Mouse (Mus musculus): Measurements from ENCODE around the gene Tcf21. TPM values are rescaled to one million over a fixed set of nuclear protein-coding genes. Genes with fewer than 3 reads are reported as not detected.
A peak's percentile ranks its signal among the peaks of the same experiment; 100 is the strongest.

Tcf21 gene
- polyA plus RNA-seq, 1 experiment from 2014 or later = 95.3 TPM

DNA sequence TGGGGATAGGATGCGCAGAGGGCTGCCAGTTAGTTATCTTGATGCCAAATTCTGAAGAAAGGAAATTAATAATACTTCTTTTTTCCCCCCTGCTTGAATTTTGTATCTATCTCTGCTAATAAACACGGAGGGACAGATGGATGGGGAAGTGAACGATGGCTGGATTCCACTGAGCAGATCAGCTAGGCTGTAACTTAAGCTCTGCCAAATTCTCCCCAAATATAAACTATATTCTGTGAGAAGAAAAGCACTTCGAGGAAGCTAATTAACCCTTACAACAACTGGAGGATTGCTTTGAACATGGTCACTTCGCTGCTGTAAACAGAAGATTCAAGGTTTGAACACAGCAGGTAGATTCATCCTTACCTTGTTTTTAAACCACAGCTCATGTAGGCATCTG, 2.5 kb upstream of the Tcf21 start:
- no peaks in the 10 kb centered on the region for H3K36me3 ChIP-seq (ENCODE audit: control insufficient read depth, insufficient read depth, low read length)
- ATAC-seq (ENCODE audit: low FRiP score, low TSS enrichment) (no peak), DNase-seq (ENCODE audit: low spot score) (no peak)
- TF ChIP-seq CTCF (IDR thresholded peaks at IDR 0.05; ENCODE audit: low read depth) (no peak), EP300 (optimal IDR thresholded peaks at IDR 0.05) (no peak)
- WGBS = 14% methylated on average over 5 of the region's 5 CpGs
- peak overlapping the region; percentile 71 for H3K27ac ChIP-seq (replicated peaks)
- H3K27me3 ChIP-seq (ENCODE audit: control insufficient read depth, insufficient read depth, low read length) = 0 out of 2 replicates have a peak, but pooled peaks cover 4% of the 10 kb centered on the region
- peak overlapping the region; percentile 40 for H3K4me2 ChIP-seq (replicated peaks; ENCODE audit: low read depth)
- H3K9ac ChIP-seq (ENCODE audit: low read length) = no peak overlapping the region
- peak overlapping the region; percentile 4; the same call in 1 of the 2 replicates for H3K4me3 ChIP-seq (ENCODE audit: low read depth, low read length)
- H3K9me3 ChIP-seq (ENCODE audit: control insufficient read depth, low read length) = no peaks in the 10 kb centered on the region
- no peaks in the 10 kb centered on the region for H3K4me1 ChIP-seq (replicated peaks; ENCODE audit: control insufficient read depth, insufficient read depth)

DNA sequence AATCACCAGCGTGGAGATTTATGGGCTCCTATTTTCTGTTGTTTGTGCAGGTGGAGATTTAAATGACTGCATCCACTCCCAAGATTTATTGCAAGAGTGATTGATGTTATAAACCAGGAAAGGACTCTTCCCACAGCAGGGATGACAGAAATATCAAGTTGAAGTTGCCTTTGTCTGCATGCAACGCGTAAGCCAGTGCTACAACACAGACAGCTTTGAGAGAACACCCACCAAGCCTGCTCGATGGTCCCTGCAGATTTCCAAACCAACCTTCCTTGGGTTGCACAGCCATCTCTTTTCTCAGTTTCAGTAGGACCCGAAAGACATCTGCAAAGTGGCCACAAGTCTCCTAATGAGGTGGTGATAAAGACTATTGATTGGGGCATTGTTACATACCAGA, 1.7 kb upstream of the Tcf21 start:
- 23% methylated on average over 5 of the region's 5 CpGs for WGBS
- ATAC-seq (ENCODE audit: low FRiP score, low TSS enrichment) (no peak), DNase-seq (ENCODE audit: low spot score) (no peak)
- Histone ChIP-seq H3K27me3 (ENCODE audit: control insufficient read depth, insufficient read depth, low read length) (0 out of 2 replicates have a peak, but pooled peaks cover 4% of the 10 kb centered on the region), H3K27ac (replicated peaks) (peak overlapping the region; percentile 56), H3K36me3 (ENCODE audit: control insufficient read depth, insufficient read depth, low read length) (no peaks in the 10 kb centered on the region), H3K9ac (ENCODE audit: low read length) (no peak overlapping the region), H3K9me3 (ENCODE audit: control insufficient read depth, low read length) (no peaks in the 10 kb centered on the region), H3K4me2 (replicated peaks; ENCODE audit: low read depth) (peak overlapping the region; percentile 40), H3K4me1 (replicated peaks; ENCODE audit: control insufficient read depth, insufficient read depth) (no peaks in the 10 kb centered on the region), H3K4me3 (ENCODE audit: low read depth, low read length) (no peak overlapping the region)
- no peak for TF ChIP-seq CTCF (IDR thresholded peaks at IDR 0.05; ENCODE audit: low read depth)
- TF ChIP-seq EP300 (optimal IDR thresholded peaks at IDR 0.05) = no peak

DNA sequence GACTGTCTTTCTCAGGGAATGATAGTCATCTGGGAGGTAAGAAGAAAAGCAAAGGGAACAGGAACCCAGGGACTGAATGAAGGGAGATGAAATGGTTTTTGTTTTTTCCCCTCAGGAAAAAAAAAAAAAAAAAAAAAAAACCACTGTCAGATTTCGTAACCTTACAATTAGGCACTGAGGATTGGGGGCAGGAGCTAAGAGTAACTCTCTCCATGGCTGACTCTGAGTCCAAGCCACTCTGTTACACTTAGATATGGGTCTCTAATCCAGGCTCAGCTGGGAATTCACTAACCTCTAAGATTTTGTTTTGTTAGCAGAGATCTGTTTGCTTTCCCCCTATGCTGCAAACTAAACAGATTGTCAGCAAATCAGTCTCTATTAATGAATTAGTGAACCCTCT, 1.3 kb upstream of the Tcf21 start:
- no peaks in the 10 kb centered on the region for H3K9me3 ChIP-seq (ENCODE audit: control insufficient read depth, low read length)
- 0 out of 2 replicates have a peak, but pooled peaks cover 4% of the 10 kb centered on the region for H3K27me3 ChIP-seq (ENCODE audit: control insufficient read depth, insufficient read depth, low read length)
- 20% methylated on average over 1 of the region's 1 CpGs for WGBS
- TF ChIP-seq EP300 (optimal IDR thresholded peaks at IDR 0.05) (no peak), CTCF (IDR thresholded peaks at IDR 0.05; ENCODE audit: low read depth) (no peak)
- H3K4me3 ChIP-seq (ENCODE audit: low read depth, low read length) = no peak overlapping the region
- peak overlapping the region; percentile 31; the same call in 1 of the 2 replicates for H3K9ac ChIP-seq (ENCODE audit: low read length)
- H3K27ac ChIP-seq (replicated peaks) = peak overlapping the region; percentile 94
- peak overlapping the region; percentile 38 for H3K4me2 ChIP-seq (replicated peaks; ENCODE audit: low read depth)
- DNase-seq (ENCODE audit: low spot score) (no peak), ATAC-seq (ENCODE audit: low FRiP score, low TSS enrichment) (no peak)
- no peaks in the 10 kb centered on the region for H3K4me1 ChIP-seq (replicated peaks; ENCODE audit: control insufficient read depth, insufficient read depth)
- no peaks in the 10 kb centered on the region for H3K36me3 ChIP-seq (ENCODE audit: control insufficient read depth, insufficient read depth, low read length)

DNA sequence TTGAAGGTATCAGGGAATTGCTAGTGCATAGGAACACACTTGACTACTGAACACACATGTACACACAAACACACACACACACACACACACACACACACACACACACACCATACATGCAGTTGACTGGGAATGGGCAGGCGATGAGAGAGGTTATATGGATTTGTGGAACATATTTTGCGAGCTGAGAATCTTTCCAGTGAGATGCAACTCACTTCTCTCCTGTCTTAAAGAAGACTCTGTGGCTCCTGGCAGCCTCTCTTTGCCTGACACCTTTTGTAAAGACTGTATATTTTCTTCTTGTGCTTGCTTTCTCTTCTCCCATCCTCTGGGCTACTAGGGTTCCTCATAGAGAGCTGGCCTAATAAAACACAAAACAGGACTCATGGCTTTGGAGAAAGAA, 867 bp upstream of the Tcf21 start:
- TF ChIP-seq EP300 (optimal IDR thresholded peaks at IDR 0.05) (no peak), CTCF (IDR thresholded peaks at IDR 0.05; ENCODE audit: low read depth) (no peak)
- H3K27ac ChIP-seq (replicated peaks) = peak overlapping the region; percentile 94
- H3K9ac ChIP-seq (ENCODE audit: low read length) = peak overlapping the region; percentile 31; the same call in 1 of the 2 replicates

DNA sequence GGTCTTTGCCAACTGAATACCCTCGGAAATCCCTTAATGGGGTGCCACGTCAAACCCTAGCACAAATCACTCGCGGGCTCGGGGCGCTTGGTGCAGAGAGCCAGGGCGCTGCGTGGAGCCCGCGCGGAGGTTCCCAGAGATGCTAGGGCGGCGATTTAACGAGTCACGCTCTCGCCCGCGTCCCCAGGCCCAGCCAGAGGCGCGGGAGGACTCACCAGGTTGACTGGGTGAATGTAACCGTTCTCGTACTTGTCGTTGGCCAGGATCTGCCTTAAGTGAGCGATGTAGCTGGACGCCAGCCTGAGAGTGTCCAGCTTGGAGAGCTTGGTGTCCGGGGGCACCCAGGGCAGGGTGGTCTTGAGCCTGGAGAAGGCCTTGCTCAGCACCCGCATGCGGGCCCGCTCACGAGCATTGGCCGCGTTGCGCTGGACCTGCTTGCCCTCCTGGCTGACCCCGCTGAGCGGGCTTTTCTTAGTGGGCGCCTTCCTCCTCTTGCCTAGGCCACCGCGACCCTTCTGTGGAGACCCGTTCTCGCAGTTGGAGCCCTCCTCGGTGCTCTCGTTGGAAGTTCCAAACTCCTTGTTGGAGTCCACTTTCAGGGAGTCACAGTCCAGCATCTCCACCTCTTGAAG, 619 bp downstream of the Tcf21 start:
- H3K4me3 ChIP-seq (ENCODE audit: low read depth, low read length) = peak overlapping the region; percentile 61
- H3K36me3 ChIP-seq (ENCODE audit: control insufficient read depth, insufficient read depth, low read length) = no peaks in the 10 kb centered on the region
- H3K27ac ChIP-seq (replicated peaks) = peak overlapping the region; percentile 94
- WGBS = 2% methylated on average over 42 of the region's 42 CpGs
- TF ChIP-seq EP300 (optimal IDR thresholded peaks at IDR 0.05) (no peak), CTCF (IDR thresholded peaks at IDR 0.05; ENCODE audit: low read depth) (no peak)
- peak overlapping the region; percentile 86 for H3K9ac ChIP-seq (ENCODE audit: low read length)
- H3K9me3 ChIP-seq (ENCODE audit: control insufficient read depth, low read length) = no peaks in the 10 kb centered on the region
- H3K4me2 ChIP-seq (replicated peaks; ENCODE audit: low read depth) = peak overlapping the region; percentile 50
- DNase-seq (ENCODE audit: low spot score) = peak; percentile 34
- H3K27me3 ChIP-seq (ENCODE audit: control insufficient read depth, insufficient read depth, low read length) = 0 out of 2 replicates have a peak, but pooled peaks cover 4% of the 10 kb centered on the region
- ATAC-seq (ENCODE audit: low FRiP score, low TSS enrichment) = no peak
- no peaks in the 10 kb centered on the region for H3K4me1 ChIP-seq (replicated peaks; ENCODE audit: control insufficient read depth, insufficient read depth)

More for the DNA sequence above, 867 bp upstream of the Tcf21 start:
- H3K36me3 ChIP-seq (ENCODE audit: control insufficient read depth, insufficient read depth, low read length) = no peaks in the 10 kb centered on the region
- no peak overlapping the region for H3K4me3 ChIP-seq (ENCODE audit: low read depth, low read length)
- H3K9me3 ChIP-seq (ENCODE audit: control insufficient read depth, low read length) = no peaks in the 10 kb centered on the region
- WGBS = 58% methylated on average over 2 of the region's 2 CpGs
- DNase-seq (ENCODE audit: low spot score) = no peak
- no peak for ATAC-seq (ENCODE audit: low FRiP score, low TSS enrichment)
- H3K27me3 ChIP-seq (ENCODE audit: control insufficient read depth, insufficient read depth, low read length) = 0 out of 2 replicates have a peak, but pooled peaks cover 4% of the 10 kb centered on the region
- H3K4me1 ChIP-seq (replicated peaks; ENCODE audit: control insufficient read depth, insufficient read depth) = no peaks in the 10 kb centered on the region
- peak overlapping the region; percentile 38 for H3K4me2 ChIP-seq (replicated peaks; ENCODE audit: low read depth)

DNA sequence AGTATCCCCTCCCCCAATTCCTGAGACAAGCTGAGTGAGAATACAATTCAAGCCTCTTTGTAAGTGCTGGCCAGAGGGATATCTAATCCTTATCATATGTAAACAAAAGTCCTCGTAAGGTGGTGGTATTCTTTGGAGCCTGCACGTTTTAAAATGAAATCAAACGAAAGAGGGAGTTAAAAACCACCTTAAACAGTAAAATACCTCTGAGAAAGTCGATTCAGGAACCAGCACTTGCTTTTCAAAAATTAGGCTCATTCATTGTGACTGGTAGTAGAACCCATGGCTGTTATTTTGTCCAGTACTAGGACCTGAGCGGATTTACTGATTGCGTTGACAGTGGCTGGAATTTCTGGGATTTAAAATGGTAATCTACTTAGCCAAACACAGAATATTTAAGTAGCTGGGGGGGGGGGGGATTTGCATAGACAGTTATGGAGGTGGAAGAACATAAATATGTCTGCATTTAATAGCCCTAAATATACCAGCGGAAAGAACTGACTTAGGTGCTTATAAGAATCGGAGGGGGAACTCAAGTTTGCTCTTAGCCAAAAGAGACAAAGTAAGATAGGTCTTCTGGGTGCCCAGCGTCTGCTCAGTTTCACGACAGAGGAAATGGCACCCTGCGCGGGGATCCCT, 1.3 kb downstream of the Tcf21 start:
- H3K27me3 ChIP-seq (ENCODE audit: control insufficient read depth, insufficient read depth, low read length) = 0 out of 2 replicates have a peak, but pooled peaks cover 4% of the 10 kb centered on the region
- peak overlapping the region; percentile 94 for H3K27ac ChIP-seq (replicated peaks)
- peak overlapping the region; percentile 50 for H3K4me2 ChIP-seq (replicated peaks; ENCODE audit: low read depth)
- peaks cover 1% of the 10 kb centered on the region; the same call in 1 of the 2 replicates for H3K4me1 ChIP-seq (replicated peaks; ENCODE audit: control insufficient read depth, insufficient read depth)
- H3K36me3 ChIP-seq (ENCODE audit: control insufficient read depth, insufficient read depth, low read length) = no peaks in the 10 kb centered on the region
- DNase-seq (ENCODE audit: low spot score) = no peak
- peak overlapping the region; percentile 86 for H3K9ac ChIP-seq (ENCODE audit: low read length)
- H3K9me3 ChIP-seq (ENCODE audit: control insufficient read depth, low read length) = no peaks in the 10 kb centered on the region
- TF ChIP-seq EP300 (optimal IDR thresholded peaks at IDR 0.05) = no peak
- no peak for ATAC-seq (ENCODE audit: low FRiP score, low TSS enrichment)
- H3K4me3 ChIP-seq (ENCODE audit: low read depth, low read length) = peak overlapping the region; percentile 61
- WGBS = 1% methylated on average over 12 of the region's 12 CpGs
